Mouse (Mus musculus) C2C12 (cell line): ENCODE data around the gene Hyou1. TPM values are rescaled to one million over a fixed set of nuclear protein-coding genes. Genes with fewer than 3 reads are reported as not detected.
"Not testable (repeated sequence)": the region's sequence is repeated elsewhere in the genome, so short reads cannot be mapped to it uniquely, and the experiment has no call there.

ENCODE experiments used
- H3K27me3 ChIP-seq: one replicate; pipeline ENCODE4 v1.6.1; 2011; ENCODE audit not compliant: control insufficient read depth, insufficient read depth, insufficient read length
- H3K36me3 ChIP-seq: one replicate; pipeline ENCODE4 v1.6.1; 2011; ENCODE audit not compliant: control insufficient read depth, insufficient read depth
- H3K4me3 ChIP-seq: one replicate; pipeline ENCODE4 v1.5.1; 2011; ENCODE audit warnings: mild to moderate bottlenecking, control low read depth; ENCODE audit not compliant: poor library complexity, insufficient read depth, severe bottlenecking
- H3K79me2 ChIP-seq: one replicate; pipeline ENCODE4 v1.6.1; 2011; ENCODE audit not compliant: control insufficient read depth, insufficient read depth
- H3K79me3 ChIP-seq: one replicate; pipeline ENCODE4 v1.6.1; 2011; ENCODE audit warnings: low read depth, control low read depth
- H3ac ChIP-seq: one replicate; pipeline ENCODE3; 2011; ENCODE audit warnings: low read depth; ENCODE audit not compliant: control insufficient read depth, insufficient read length
- CEBPB ChIP-seq: IDR thresholded peaks from one replicate; pipeline ENCODE4 v1.6.1; 2011; ENCODE audit warnings: low read depth, mild to moderate bottlenecking, control low read depth, moderate library complexity
- CTCF ChIP-seq: IDR thresholded peaks from one replicate; pipeline ENCODE4 v1.5.1; 2011; ENCODE audit not compliant: control insufficient read depth, insufficient read depth, insufficient read length
- FOSL1 ChIP-seq: IDR thresholded peaks from one replicate; pipeline ENCODE4 v1.8.0; 2011; ENCODE audit warnings: mild to moderate bottlenecking, low read length; ENCODE audit not compliant: poor library complexity, insufficient read depth, severe bottlenecking
- MAX ChIP-seq: IDR thresholded peaks from one replicate; pipeline ENCODE4 v1.6.1; 2011; ENCODE audit warnings: mild to moderate bottlenecking, control low read depth
- MYOD1 ChIP-seq: IDR thresholded peaks from one replicate; pipeline ENCODE4 v1.6.1; 2011; ENCODE audit warnings: low read depth; ENCODE audit not compliant: control insufficient read depth, insufficient read length
- MYOG ChIP-seq: IDR thresholded peaks from one replicate; pipeline ENCODE4 v1.6.1; 2011; ENCODE audit not compliant: control insufficient read depth, insufficient read length; ENCODE audit errors: extremely low read depth
- USF1 ChIP-seq: IDR thresholded peaks from one replicate; pipeline ENCODE4 v1.6.1; 2011; ENCODE audit warnings: low read depth, mild to moderate bottlenecking, control low read depth, moderate library complexity
- polyA plus RNA-seq: library from polyadenylated mRNA; unstranded; fragments of >200 nt; fragmentation: generic; extraction: Trizol; gene quantifications from one replicate; pipeline ENCODE4 v1.2.1, GENCODE M21; 2012; ENCODE audit warnings: missing spikeins

Gene Hyou1
- polyA plus RNA-seq, 1 experiment = 68.3 TPM

- H3K27me3 ChIP-seq = no peaks in the 10 kb centered on the region
- no peak overlapping the region for H3K4me3 ChIP-seq
- TF ChIP-seq MYOD1 = no peak
- no peak for TF ChIP-seq CEBPB
- H3K36me3 ChIP-seq = peaks cover 45% of the 10 kb centered on the region
- H3K79me3 ChIP-seq = no peaks in the 10 kb centered on the region
- H3ac ChIP-seq = no peak overlapping the region
- peaks cover 13% of the 10 kb centered on the region for H3K79me2 ChIP-seq
These were observed 22.1 kb upstream of the Hyou1 start for GRCm38 (mm10) chr9:44357207-44357606.

GRCm38 (mm10) chr9:44361190-44361917 is 17.9 kb upstream of the Hyou1 start, which contains the start of gene Vps11:
Gene Vps11, minus strand, starts transcription at chr9:44361670.
- TF ChIP-seq USF1 = peak; percentile 99
- no peak for TF ChIP-seq MYOD1
- peak; percentile 65 for TF ChIP-seq MAX
- Histone ChIP-seq H3K27me3 (no peaks in the 10 kb centered on the region), H3K79me3 (no peaks in the 10 kb centered on the region), H3K79me2 (peaks cover 13% of the 10 kb centered on the region), H3K4me3 (peak within 1 kb of the TSS; percentile 75), H3ac (peak within 1 kb of the TSS; percentile 90), H3K36me3 (peaks cover 12% of the 10 kb centered on the region)

- H3K4me3 ChIP-seq, H3ac ChIP-seq, H3K27me3 ChIP-seq, H3K79me3 ChIP-seq: not testable (repeated sequence)
- peaks cover 13% of the 10 kb centered on the region for H3K79me2 ChIP-seq
- H3K36me3 ChIP-seq = peaks cover 12% of the 10 kb centered on the region
These were observed 17.4 kb upstream of the Hyou1 start for GRCm38 (mm10) chr9:44361931-44362330.

GRCm38 (mm10) chr9:44364480-44364879 is 14.8 kb upstream of the Hyou1 start:
- TF ChIP-seq MAX = no peak
- TF ChIP-seq FOSL1 = no peak
- TF ChIP-seq MYOG = no peak
- no peak for TF ChIP-seq USF1
- Histone ChIP-seq H3K79me3 (no peaks in the 10 kb centered on the region), H3K36me3 (peaks cover under 1% of the 10 kb centered on the region), H3K79me2 (peaks cover 13% of the 10 kb centered on the region), H3K4me3 (no peak overlapping the region), H3ac (no peak overlapping the region), H3K27me3 (no peaks in the 10 kb centered on the region)

- Histone ChIP-seq H3K79me3 (no peaks in the 10 kb centered on the region), H3K36me3 (no peaks in the 10 kb centered on the region), H3K79me2 (peaks cover under 1% of the 10 kb centered on the region), H3K27me3 (no peaks in the 10 kb centered on the region), H3ac (no peak overlapping the region), H3K4me3 (no peak overlapping the region)
- no peak for TF ChIP-seq MYOG
These were observed 5.9 kb upstream of the Hyou1 start for GRCm38 (mm10) chr9:44373386-44373785.

- H3ac ChIP-seq = no peak overlapping the region
- H3K79me2 ChIP-seq = peaks cover 22% of the 10 kb centered on the region
- peaks cover 16% of the 10 kb centered on the region for H3K79me3 ChIP-seq
- TF ChIP-seq CTCF (no peak), FOSL1 (no peak), MYOD1 (no peak), MYOG (no peak), USF1 (no peak), CEBPB (no peak), MAX (no peak)
- no peaks in the 10 kb centered on the region for H3K27me3 ChIP-seq
- peaks cover 5% of the 10 kb centered on the region for H3K36me3 ChIP-seq
- no peak overlapping the region for H3K4me3 ChIP-seq
These were observed 3.1 kb upstream of the Hyou1 start for GRCm38 (mm10) chr9:44376141-44376540.

GRCm38 (mm10) chr9:44377335-44377734 is 2.0 kb upstream of the Hyou1 start:
- not testable (repeated sequence) for H3ac ChIP-seq, H3K4me3 ChIP-seq, H3K27me3 ChIP-seq
- Histone ChIP-seq H3K79me2 (peaks cover 25% of the 10 kb centered on the region), H3K79me3 (peaks cover 19% of the 10 kb centered on the region), H3K36me3 (peaks cover 17% of the 10 kb centered on the region)
